ENCODE assay signal across 25 mouse cellular contexts in genomic region chr1:42475629-42476028, GRCm38 (mm10).
"Had no signal": no experiment of that assay in that cellular context is flagged by ENCODE, and none has a peak within 500 bp of the region (broad histone marks: within the 10 kb centered on the region; RNA-seq: fewer than 3 reads in every experiment).

No protein-coding gene starts in this region.

- H3K9ac ChIP-seq: heart, embryonic 12.5 days; hindbrain, embryonic 12.5 days; hindbrain, embryonic 14.5 days; intestine, embryonic 15.5 days; limb, embryonic 13.5 days; limb, embryonic 15.5 days had no signal

- H3K4me2 ChIP-seq: heart, embryonic 12.5 days; hindbrain, embryonic 12.5 days; hindbrain, embryonic 14.5 days; intestine, embryonic 15.5 days; limb, embryonic 13.5 days; limb, embryonic 15.5 days had no signal

- H3K4me3 ChIP-seq: gastrocnemius, adult 2 months; heart, embryonic 10.5 days; heart, embryonic 12.5 days; hindbrain, embryonic 10.5 days; hindbrain, embryonic 12.5 days; intestine, embryonic 15.5 days; layer of hippocampus, adult 2 months; left cerebral cortex, adult 2 months; limb, embryonic 13.5 days; limb, embryonic 15.5 days had no signal

- H3K4me1 ChIP-seq: heart, embryonic 10.5 days; heart, embryonic 12.5 days; intestine, embryonic 15.5 days; limb, embryonic 15.5 days had no signal

- H3K36me3 ChIP-seq: heart, embryonic 10.5 days; heart, embryonic 12.5 days; hindbrain, embryonic 10.5 days; hindbrain, embryonic 12.5 days; intestine, embryonic 15.5 days; limb, embryonic 13.5 days; limb, embryonic 15.5 days had no signal

- H3K9me3 ChIP-seq: heart, embryonic 10.5 days; heart, embryonic 12.5 days; hindbrain, embryonic 10.5 days; hindbrain, embryonic 12.5 days; intestine, embryonic 15.5 days; limb, embryonic 13.5 days; limb, embryonic 15.5 days had no signal

- H3K27ac ChIP-seq: gastrocnemius, adult 2 months; heart, embryonic 10.5 days; hindbrain, embryonic 10.5 days; hindbrain, embryonic 12.5 days; hindbrain, embryonic 14.5 days; intestine, embryonic 15.5 days; layer of hippocampus, adult 2 months; left cerebral cortex, adult 2 months; limb, embryonic 13.5 days; limb, embryonic 15.5 days had no signal

- DNase-seq: gastrocnemius, adult 2 months; gastrocnemius, postnatal 10 days; gastrocnemius, postnatal 25 days; heart, adult 18-20 months; heart, postnatal 10 days; heart, postnatal 4 days; kidney, adult 18-20 months; kidney, adult 8-10 months; kidney, postnatal 10 days; kidney, postnatal 25 days; kidney, postnatal 4 days; left cerebral cortex, postnatal 4 days had no signal

- H3K27me3 ChIP-seq: heart, embryonic 12.5 days; hindbrain, embryonic 12.5 days; intestine, embryonic 15.5 days; limb, embryonic 13.5 days; limb, embryonic 15.5 days had no signal

- ATAC-seq: hindbrain, embryonic 16.5 days; inflammation-experienced regulatory T-cells, adult 6 months; intestine, embryonic 15.5 days; intestine, postnatal 0 days had no signal
